Mouse (Mus musculus) heart, postnatal 0 days (tissue): Measurements from ENCODE around the gene Lamtor2. TPM values are rescaled to one million over a fixed set of nuclear protein-coding genes. Genes with fewer than 3 reads are reported as not detected.
"Not testable (repeated sequence)": the region's sequence is repeated elsewhere in the genome, so short reads cannot be mapped to it uniquely, and the experiment has no call there.

Source experiments
- ATAC-seq: fragments of 200-750 bp; cut with Nextera tagmentation; 2 replicates; pipeline ENCODE4 v1.8.0; 2017; ENCODE audit warnings: low read depth, moderate number of reproducible peaks, moderate library complexity; ENCODE audit not compliant: insufficient read depth
- DNase-seq: peaks from one replicate; pipeline ENCODE4 v3.0.0-alpha.2; 2016; ENCODE audit warnings: low spot score
- H3K27ac ChIP-seq: fragments of 300-500 bp; sonication (generic); 2 replicates; pipeline ENCODE4 v1.5.1; 2014; ENCODE audit warnings: low read depth, mild to moderate bottlenecking
- H3K27me3 ChIP-seq: fragments of 300-500 bp; sonication (generic); 2 replicates; pipeline ENCODE4 v1.6.1; 2014; ENCODE audit warnings: low read length, mixed read lengths; ENCODE audit not compliant: control insufficient read depth, insufficient read depth
- H3K36me3 ChIP-seq: fragments of 300-500 bp; sonication (generic); replicated peaks from 2 replicates; pipeline ENCODE4 v1.6.1; 2014; ENCODE audit warnings: low read length, mixed read lengths; ENCODE audit not compliant: control insufficient read depth, insufficient read depth
- H3K4me1 ChIP-seq: fragments of 300-500 bp; sonication (generic); 2 replicates; pipeline ENCODE4 v1.6.1; 2014; ENCODE audit warnings: antibody characterized with exemption; ENCODE audit not compliant: control insufficient read depth, insufficient read depth
- H3K4me2 ChIP-seq: fragments of 300-500 bp; sonication (generic); 2 replicates; pipeline ENCODE4 v1.6.1; 2014; ENCODE audit warnings: low read depth, mild to moderate bottlenecking, low read length, moderate library complexity
- H3K4me3 ChIP-seq: fragments of 300-500 bp; sonication (generic); 2 replicates; pipeline ENCODE4 v1.5.1; 2014; ENCODE audit warnings: low read depth, low read length
- H3K9ac ChIP-seq: fragments of 300-500 bp; sonication (generic); replicated peaks from 2 replicates; pipeline ENCODE4 v1.6.1; 2014; ENCODE audit warnings: low read depth, low read length, mixed read lengths
- H3K9me3 ChIP-seq: fragments of 300-500 bp; sonication (generic); replicated peaks from 2 replicates; pipeline ENCODE4 v1.6.1; 2016; ENCODE audit warnings: low read length; ENCODE audit not compliant: control insufficient read depth
- CTCF ChIP-seq: IDR thresholded peaks from 2 replicates; pipeline ENCODE4 v1.5.1; 2016; ENCODE audit warnings: antibody characterized with exemption, control low read depth, low read depth
- EP300 ChIP-seq: IDR thresholded peaks from 2 replicates; pipeline ENCODE4 v1.6.1; 2016; ENCODE audit warnings: antibody characterized with exemption, low read depth
- WGBS: fragments of 180-500 bp; shearing (Covaris S2); extraction: QIAGEN DNeasy Blood & Tissue Kit; methylation state at CpG from one replicate; pipeline ENCODE4 v1.1.7; 2014; 5-methylcytosine and 5-hydroxymethylcytosine counted together
- polyA plus RNA-seq: library from polyadenylated mRNA; unstranded; fragments of >200 nt; fragmentation: Nextera tagmentation; extraction: Ambion mirVana; gene quantifications from 2 replicates; pipeline ENCODE4 v1.2.1, GENCODE M21; 2015
- total RNA-seq: library from RNA; depleted of rRNA; stranded (reverse); fragments of >200 nt; gene quantifications from 2 replicates; pipeline ENCODE4 v1.2.3, GENCODE M21; 2014; ENCODE audit warnings: low replicate concordance

Gene Lamtor2
- total and polyA plus RNA-seq, 2 experiments from 2014 or later = 3.6 to 131 TPM

- DNase-seq = peak; percentile 79
- H3K36me3 ChIP-seq = peaks cover 26% of the 10 kb centered on the region
- H3K4me2 ChIP-seq = peak overlapping the region; percentile 80
- peak overlapping the region; percentile 66 for H3K27ac ChIP-seq
- no peak for TF ChIP-seq EP300
- no peak for TF ChIP-seq CTCF
- H3K27me3 ChIP-seq = no peaks in the 10 kb centered on the region
- ATAC-seq = peak; percentile 91
- peaks cover 7% of the 10 kb centered on the region; the same call in 1 of the 2 replicates for H3K4me1 ChIP-seq
- H3K9ac ChIP-seq = peak overlapping the region; percentile 70
- H3K9me3 ChIP-seq = no peaks in the 10 kb centered on the region
- peak overlapping the region; percentile 79 for H3K4me3 ChIP-seq
- WGBS = under 1% methylated on average over 34 of the region's 34 CpGs
These were observed 26.7 kb upstream of the Lamtor2 start for GRCm38 (mm10) chr3:88579454-88580117.

GRCm38 (mm10) chr3:88578498-88579424, 25.9 kb upstream of the Lamtor2 start:
- peak overlapping the region; percentile 80 for H3K4me2 ChIP-seq
- no peaks in the 10 kb centered on the region for H3K27me3 ChIP-seq
- TF ChIP-seq EP300 = no peak
- TF ChIP-seq CTCF = no peak
- peaks cover 25% of the 10 kb centered on the region for H3K36me3 ChIP-seq
- no peak for DNase-seq
- peaks cover 7% of the 10 kb centered on the region; the same call in 1 of the 2 replicates for H3K4me1 ChIP-seq
- no peak for ATAC-seq
- peak overlapping the region; percentile 70; the same call in 1 of the 2 replicates for H3K9ac ChIP-seq
- no peak overlapping the region for H3K27ac ChIP-seq
- 41% methylated on average over 8 of the region's 8 CpGs for WGBS
- H3K4me3 ChIP-seq = peak overlapping the region; percentile 79
- no peaks in the 10 kb centered on the region for H3K9me3 ChIP-seq

GRCm38 (mm10) chr3:88577846-88578245, 25.0 kb upstream of the Lamtor2 start:
- not testable (repeated sequence) for ATAC-seq

GRCm38 (mm10) chr3:88575540-88575939, 22.7 kb upstream of the Lamtor2 start, which contains the start of gene Ssr2:
TSS of gene Ssr2 (plus strand) at chr3:88575876.
- TF ChIP-seq CTCF = no peak
- H3K4me1 ChIP-seq = peaks cover 6% of the 10 kb centered on the region; the same call in 1 of the 2 replicates
- DNase-seq (no peak), ATAC-seq (no peak)
- no peaks in the 10 kb centered on the region for H3K9me3 ChIP-seq
- H3K27me3 ChIP-seq = no peaks in the 10 kb centered on the region
- WGBS = 76% methylated on average over 3 of the region's 3 CpGs
- no peak within 1 kb of the TSS for H3K4me2 ChIP-seq
- H3K4me3 ChIP-seq = no peak within 1 kb of the TSS
- no peak within 1 kb of the TSS for H3K9ac ChIP-seq
- no peaks in the 10 kb centered on the region for H3K36me3 ChIP-seq
- H3K27ac ChIP-seq = no peak within 1 kb of the TSS

More at GRCm38 (mm10) chr3:88577846-88578245, 25.0 kb upstream of the Lamtor2 start:
- H3K27ac ChIP-seq, H3K4me3 ChIP-seq, DNase-seq, H3K27me3 ChIP-seq, H3K9me3 ChIP-seq, H3K4me1 ChIP-seq, H3K9ac ChIP-seq, H3K4me2 ChIP-seq: not testable (repeated sequence)
- 69% methylated on average over 5 of the region's 5 CpGs for WGBS
- peaks cover 15% of the 10 kb centered on the region for H3K36me3 ChIP-seq

GRCm38 (mm10) chr3:88573810-88574209, 20.9 kb upstream of the Lamtor2 start:
- Histone ChIP-seq H3K27me3 (no peaks in the 10 kb centered on the region), H3K9ac (no peak overlapping the region), H3K27ac (no peak overlapping the region), H3K9me3 (no peaks in the 10 kb centered on the region), H3K4me2 (no peak overlapping the region), H3K36me3 (peaks cover 10% of the 10 kb centered on the region), H3K4me1 (no peaks in the 10 kb centered on the region), H3K4me3 (no peak overlapping the region)
- no peak for TF ChIP-seq CTCF
- TF ChIP-seq EP300 = no peak
- 70% methylated on average over 2 of the region's 2 CpGs for WGBS
- ATAC-seq (no peak), DNase-seq (no peak)
